Mouse (Mus musculus) heart, embryonic 16.5 days (tissue): ENCODE measurements around the gene Sgsm2. TPM values are rescaled to one million over a fixed set of nuclear protein-coding genes. Genes with fewer than 3 reads are reported as not detected.

Experiments
- ATAC-seq: fragments of 200-750 bp; cut with Nextera tagmentation; replicated peaks from 2 replicates; pipeline ENCODE4 v1.8.0; 2017; ENCODE audit warnings: moderate number of reproducible peaks; ENCODE audit not compliant: insufficient read depth, low FRiP score; ENCODE audit errors: extremely low read depth
- H3K27ac ChIP-seq: fragments of 300-500 bp; sonication (generic); 2 replicates; pipeline ENCODE4 v1.5.1; 2014; ENCODE audit warnings: mild to moderate bottlenecking, low read length, control low read depth, moderate library complexity
- H3K27me3 ChIP-seq: fragments of 300-500 bp; sonication (generic); 2 replicates; pipeline ENCODE4 v1.6.1; 2014; ENCODE audit warnings: low read length, mixed read lengths; ENCODE audit not compliant: control insufficient read depth, insufficient read depth
- H3K36me3 ChIP-seq: fragments of 300-500 bp; sonication (generic); 2 replicates; pipeline ENCODE4 v1.6.1; 2014; ENCODE audit not compliant: control insufficient read depth, insufficient read depth
- H3K4me1 ChIP-seq: fragments of 300-500 bp; sonication (generic); 2 replicates; pipeline ENCODE4 v1.6.1; 2014; ENCODE audit warnings: low read length, mixed read lengths; ENCODE audit not compliant: control insufficient read depth, insufficient read depth
- H3K4me2 ChIP-seq: fragments of 300-500 bp; sonication (generic); 2 replicates; pipeline ENCODE4 v1.6.1; 2014; ENCODE audit warnings: low read depth, mild to moderate bottlenecking, control low read depth, low read length
- H3K4me3 ChIP-seq: fragments of 300-500 bp; sonication (generic); 2 replicates; pipeline ENCODE4 v1.5.1; 2014; ENCODE audit warnings: mild to moderate bottlenecking, control low read depth, low read length
- H3K9ac ChIP-seq: fragments of 300-500 bp; sonication (generic); 2 replicates; pipeline ENCODE4 v1.6.1; 2014; ENCODE audit warnings: low read length, control low read depth
- H3K9me3 ChIP-seq: fragments of 300-500 bp; sonication (generic); replicated peaks from 2 replicates; pipeline ENCODE4 v1.6.1; 2016; ENCODE audit warnings: low read length; ENCODE audit not compliant: control insufficient read depth
- WGBS: fragments of 180-500 bp; shearing (Covaris S2); extraction: QIAGEN DNeasy Blood & Tissue Kit; methylation state at CpG from one replicate; pipeline ENCODE4 v1.1.7; 2014; 5-methylcytosine and 5-hydroxymethylcytosine counted together
- polyA plus RNA-seq: library from polyadenylated mRNA; unstranded; fragments of >200 nt; fragmentation: Nextera tagmentation; extraction: Ambion mirVana; gene quantifications from 2 replicates; pipeline ENCODE4 v1.2.1, GENCODE M21; 2015

Gene Sgsm2
- polyA plus RNA-seq, 1 experiment from 2014 or later: 4.7 TPM

- H3K36me3 ChIP-seq: peaks cover 2% of the 10 kb centered on the region; the same call in 1 of the 2 replicates
- 86% methylated on average over 6 of the region's 6 CpGs for WGBS
- H3K4me1 ChIP-seq: peaks cover 2% of the 10 kb centered on the region; the same call in 1 of the 2 replicates
- ATAC-seq: no peak
- no peak overlapping the region for H3K9ac ChIP-seq
- no peak overlapping the region for H3K4me2 ChIP-seq
- no peaks in the 10 kb centered on the region for H3K9me3 ChIP-seq
- H3K4me3 ChIP-seq: no peak overlapping the region
- no peak overlapping the region for H3K27ac ChIP-seq
- H3K27me3 ChIP-seq: no peaks in the 10 kb centered on the region
Observed at GRCm38 (mm10) chr11:74869603-74870002, 27.3 kb downstream of the Sgsm2 start.

GRCm38 (mm10) chr11:74868046-74868760 lies 28.7 kb downstream of the Sgsm2 start:
- no peak for ATAC-seq
- peaks cover 2% of the 10 kb centered on the region; the same call in 1 of the 2 replicates for H3K36me3 ChIP-seq
- H3K27ac ChIP-seq: no peak overlapping the region
- no peak overlapping the region for H3K4me3 ChIP-seq
- H3K27me3 ChIP-seq: no peaks in the 10 kb centered on the region
- H3K9me3 ChIP-seq: no peaks in the 10 kb centered on the region
- WGBS: 85% methylated on average over 13 of the region's 13 CpGs
- H3K4me1 ChIP-seq: peaks cover 16% of the 10 kb centered on the region
- H3K9ac ChIP-seq: no peak overlapping the region
- H3K4me2 ChIP-seq: no peak overlapping the region

- ATAC-seq: no peak
- no peaks in the 10 kb centered on the region for H3K9me3 ChIP-seq
- H3K36me3 ChIP-seq: peaks cover 2% of the 10 kb centered on the region; the same call in 1 of the 2 replicates
- H3K4me3 ChIP-seq: no peak overlapping the region
- peaks cover 19% of the 10 kb centered on the region for H3K4me1 ChIP-seq
- no peak overlapping the region for H3K4me2 ChIP-seq
- WGBS: 72% methylated on average over 2 of the region's 2 CpGs
- H3K27me3 ChIP-seq: no peaks in the 10 kb centered on the region
- no peak overlapping the region for H3K27ac ChIP-seq
- H3K9ac ChIP-seq: no peak overlapping the region
Observed at GRCm38 (mm10) chr11:74867181-74867580, 29.7 kb downstream of the Sgsm2 start.

GRCm38 (mm10) chr11:74866640-74867039 lies 30.2 kb downstream of the Sgsm2 start:
- H3K4me2 ChIP-seq: no peak overlapping the region
- peaks cover 19% of the 10 kb centered on the region for H3K4me1 ChIP-seq
- H3K27ac ChIP-seq: no peak overlapping the region
- ATAC-seq: peak; percentile 25; the same call in 1 of the 2 replicates
- 67% methylated on average over 4 of the region's 4 CpGs for WGBS
- H3K9ac ChIP-seq: no peak overlapping the region
- H3K9me3 ChIP-seq: no peaks in the 10 kb centered on the region
- H3K4me3 ChIP-seq: no peak overlapping the region
- peaks cover 2% of the 10 kb centered on the region; the same call in 1 of the 2 replicates for H3K36me3 ChIP-seq
- no peaks in the 10 kb centered on the region for H3K27me3 ChIP-seq

GRCm38 (mm10) chr11:74865252-74865651 lies 31.6 kb downstream of the Sgsm2 start:
- H3K9ac ChIP-seq: no peak overlapping the region
- H3K9me3 ChIP-seq: no peaks in the 10 kb centered on the region
- no peak overlapping the region for H3K27ac ChIP-seq
- H3K4me3 ChIP-seq: no peak overlapping the region
- ATAC-seq: no peak
- peaks cover 2% of the 10 kb centered on the region; the same call in 1 of the 2 replicates for H3K36me3 ChIP-seq
- H3K27me3 ChIP-seq: no peaks in the 10 kb centered on the region
- H3K4me2 ChIP-seq: no peak overlapping the region
- peaks cover 19% of the 10 kb centered on the region for H3K4me1 ChIP-seq
- 82% methylated on average over 9 of the region's 9 CpGs for WGBS

- Histone ChIP-seq H3K9ac (no peak overlapping the region), H3K4me3 (no peak overlapping the region), H3K27me3 (no peaks in the 10 kb centered on the region), H3K4me1 (peaks cover 19% of the 10 kb centered on the region), H3K27ac (peak overlapping the region; percentile 3; the same call in 1 of the 2 replicates), H3K36me3 (peaks cover 2% of the 10 kb centered on the region; the same call in 1 of the 2 replicates), H3K4me2 (no peak overlapping the region), H3K9me3 (no peaks in the 10 kb centered on the region)
- no peak for ATAC-seq
- 78% methylated on average over 9 of the region's 9 CpGs for WGBS
Observed at GRCm38 (mm10) chr11:74864421-74864820, 32.4 kb downstream of the Sgsm2 start.

GRCm38 (mm10) chr11:74863471-74863870 lies 33.4 kb downstream of the Sgsm2 start:
- peaks cover 19% of the 10 kb centered on the region for H3K4me1 ChIP-seq
- WGBS: 23% methylated on average over 11 of the region's 11 CpGs
- H3K9ac ChIP-seq: no peak overlapping the region
- H3K4me3 ChIP-seq: no peak overlapping the region
- no peak overlapping the region; the same call in 1 of the 2 replicates for H3K4me2 ChIP-seq
- 0 out of 2 replicates have a peak, but pooled peaks have one; percentile 23 for ATAC-seq
- H3K27me3 ChIP-seq: no peaks in the 10 kb centered on the region
- no peaks in the 10 kb centered on the region for H3K9me3 ChIP-seq
- H3K27ac ChIP-seq: no peak overlapping the region
- H3K36me3 ChIP-seq: peaks cover 4% of the 10 kb centered on the region; the same call in 1 of the 2 replicates

GRCm38 (mm10) chr11:74862129-74862528 lies 34.7 kb downstream of the Sgsm2 start:
- no peak overlapping the region for H3K4me2 ChIP-seq
- H3K27me3 ChIP-seq: no peaks in the 10 kb centered on the region
- no peaks in the 10 kb centered on the region for H3K9me3 ChIP-seq
- H3K27ac ChIP-seq: no peak overlapping the region
- H3K4me1 ChIP-seq: peaks cover 19% of the 10 kb centered on the region
- no peak overlapping the region for H3K4me3 ChIP-seq
- no peak for ATAC-seq
- H3K36me3 ChIP-seq: 0 out of 2 replicates have a peak, but pooled peaks cover 2% of the 10 kb centered on the region
- 65% methylated on average over 5 of the region's 5 CpGs for WGBS
- H3K9ac ChIP-seq: no peak overlapping the region

- ATAC-seq: no peak
- Histone ChIP-seq H3K9me3 (no peaks in the 10 kb centered on the region), H3K4me3 (no peak overlapping the region), H3K4me2 (no peak overlapping the region), H3K27ac (no peak overlapping the region), H3K27me3 (no peaks in the 10 kb centered on the region), H3K36me3 (0 out of 2 replicates have a peak, but pooled peaks cover 2% of the 10 kb centered on the region), H3K9ac (no peak overlapping the region), H3K4me1 (no peaks in the 10 kb centered on the region)
- 84% methylated on average over 9 of the region's 9 CpGs for WGBS
Observed at GRCm38 (mm10) chr11:74857756-74858155, 39.1 kb downstream of the Sgsm2 start.
